Mouse (Mus musculus): Measurements from ENCODE around the gene Gm21560.
"Not testable (repeated sequence)": the region's sequence is repeated elsewhere in the genome, so short reads cannot be mapped to it uniquely, and the experiment has no call there.

Gm21560 gene

GRCm38 (mm10) chr14:6219192-6219591 lies at the start of gene Gm21560:
TSS of gene Gm21560 (minus strand) at chr14:6219292.
- not testable (repeated sequence) for DNase-seq (ENCODE audit: low spot score in 2 of 2)

GRCm38 (mm10) chr14:6163538-6163937 lies 55.6 kb downstream of the Gm21560 start:
- DNase-seq (ENCODE audit: low spot score in 2 of 2): peak; percentile 15 to 53

- DNase-seq (ENCODE audit: low spot score in 2 of 2): peak in 1 of 2 experiments; percentile 56
Observed at GRCm38 (mm10) chr14:6161085-6161484, 58.0 kb downstream of the Gm21560 start.

Measured in urinary bladder, postnatal 4 days (tissue).